Mouse (Mus musculus): Measurements from ENCODE around the gene Atp13a2. TPM values are rescaled to one million over a fixed set of nuclear protein-coding genes. Genes with fewer than 3 reads are reported as not detected.

The Atp13a2 gene
- polyA plus RNA-seq, 1 experiment = 80.3 TPM

DNA sequence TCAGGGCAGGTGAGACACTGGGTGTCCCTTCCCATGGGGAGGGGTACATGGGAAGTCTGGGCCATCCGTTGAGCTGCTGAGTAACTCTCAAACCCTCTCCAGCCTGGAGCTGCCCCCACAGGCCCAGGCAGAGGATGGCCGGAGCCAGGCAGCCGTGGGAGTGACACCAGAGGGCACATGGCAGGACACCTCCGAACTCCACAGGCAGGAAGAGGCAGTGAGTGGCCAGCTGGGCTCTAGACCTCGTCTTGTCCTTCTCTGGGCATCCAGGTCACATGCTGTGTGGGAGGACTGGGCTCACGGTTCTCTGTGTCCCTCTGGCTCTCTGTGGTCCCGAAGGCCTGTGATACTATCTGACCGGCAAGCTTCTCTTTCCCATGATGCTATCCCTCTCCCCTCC lies 7.2 kb downstream of the Atp13a2 start:
- DNase-seq (ENCODE audit: low read depth) = no peak

- no peak for DNase-seq (ENCODE audit: low read depth)
Measured at GRCm38 (mm10) chr4:140995811-140996210, 9.1 kb downstream of the Atp13a2 start.

GRCm38 (mm10) chr4:140996812-140997211 lies 10.1 kb downstream of the Atp13a2 start:
- no peak for DNase-seq (ENCODE audit: low read depth)

DNA sequence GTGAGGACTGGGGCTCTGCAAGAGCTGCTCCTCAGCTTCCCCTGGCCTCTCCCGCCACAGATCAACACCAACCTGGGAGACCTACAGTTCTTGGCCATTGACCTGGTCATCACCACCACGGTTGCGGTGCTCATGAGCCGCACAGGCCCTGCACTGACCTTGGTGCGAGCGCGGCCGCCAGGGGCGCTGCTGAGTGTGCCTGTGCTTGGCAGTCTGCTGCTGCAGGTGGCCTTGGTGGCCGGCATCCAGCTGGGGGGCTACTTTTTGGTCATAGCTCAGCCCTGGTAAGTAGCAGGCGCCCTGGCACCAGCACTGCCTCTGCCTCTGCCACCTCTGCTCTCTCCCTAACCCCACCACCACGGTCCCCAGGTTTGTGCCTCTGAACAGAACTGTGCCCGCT lies 19.3 kb downstream of the Atp13a2 start:
- no peak for DNase-seq (ENCODE audit: low read depth)

DNA sequence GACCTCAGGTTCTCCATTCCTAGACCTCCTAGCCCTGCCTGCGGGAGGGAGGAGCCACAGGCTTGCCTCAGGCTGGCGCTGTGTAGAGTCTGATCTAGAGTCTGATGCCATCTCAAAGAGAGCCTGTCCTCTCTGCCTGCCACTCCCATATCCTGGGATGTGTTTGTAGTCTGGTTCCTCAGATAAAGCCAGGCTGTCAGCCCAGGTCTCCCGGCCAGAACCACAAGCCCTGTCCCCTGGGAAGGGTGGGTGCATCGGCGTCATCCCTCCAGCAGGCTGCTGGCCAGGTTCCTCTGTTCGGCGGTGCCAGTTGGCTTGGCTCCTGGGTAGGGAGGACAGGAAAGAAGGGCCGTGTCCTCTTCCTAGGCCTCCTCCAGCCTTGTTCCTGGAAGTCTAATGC lies 21.4 kb downstream of the Atp13a2 start:
- no peak for DNase-seq (ENCODE audit: low read depth)

DNA sequence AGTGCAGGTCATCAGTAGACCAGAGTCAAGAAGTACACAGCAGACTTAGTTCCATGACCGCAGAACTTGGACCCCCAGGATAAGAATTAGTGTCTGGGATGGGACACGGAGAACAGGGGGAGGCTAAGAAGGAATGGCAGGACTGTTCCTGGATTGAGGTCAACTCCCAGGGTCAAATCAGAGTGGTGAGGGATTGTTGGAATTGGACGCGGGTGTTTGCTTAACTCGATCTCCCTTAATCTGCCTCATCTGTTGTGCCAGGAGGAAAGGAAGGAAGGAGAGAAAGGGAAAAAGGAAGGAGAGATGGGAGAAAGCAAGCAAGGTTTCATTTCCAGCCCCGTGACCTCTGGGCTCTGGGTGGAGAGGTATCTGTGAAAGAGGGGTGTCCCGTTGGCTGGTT lies 23.4 kb downstream of the Atp13a2 start, which contains the start of gene Mfap2:
Mfap2 (plus strand) TSS at position 301 of the 400 bp plus-strand sequence.
- no peak for DNase-seq (ENCODE audit: low read depth)

DNA sequence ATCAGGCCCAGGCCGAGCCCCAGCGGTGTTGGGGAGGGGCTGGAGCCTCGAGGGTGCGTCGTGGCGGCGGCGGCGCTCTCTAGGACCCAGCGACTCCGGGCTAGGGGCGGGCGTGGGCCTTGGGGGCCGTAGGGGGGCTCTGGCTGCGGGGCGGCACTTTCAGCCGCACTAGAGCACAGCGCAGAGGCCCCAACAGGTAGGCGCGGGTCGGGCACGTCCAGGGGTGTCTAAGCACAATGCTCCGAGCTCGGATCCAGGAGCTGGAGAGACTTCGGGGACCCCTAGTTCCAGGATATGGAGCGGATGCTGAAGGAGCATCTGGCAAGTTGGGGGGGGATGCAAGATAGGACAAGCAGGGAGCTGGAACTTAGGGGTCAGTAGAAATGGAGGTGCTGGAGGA lies 23.9 kb downstream of the Atp13a2 start:
- no peak for DNase-seq (ENCODE audit: low read depth)

DNA sequence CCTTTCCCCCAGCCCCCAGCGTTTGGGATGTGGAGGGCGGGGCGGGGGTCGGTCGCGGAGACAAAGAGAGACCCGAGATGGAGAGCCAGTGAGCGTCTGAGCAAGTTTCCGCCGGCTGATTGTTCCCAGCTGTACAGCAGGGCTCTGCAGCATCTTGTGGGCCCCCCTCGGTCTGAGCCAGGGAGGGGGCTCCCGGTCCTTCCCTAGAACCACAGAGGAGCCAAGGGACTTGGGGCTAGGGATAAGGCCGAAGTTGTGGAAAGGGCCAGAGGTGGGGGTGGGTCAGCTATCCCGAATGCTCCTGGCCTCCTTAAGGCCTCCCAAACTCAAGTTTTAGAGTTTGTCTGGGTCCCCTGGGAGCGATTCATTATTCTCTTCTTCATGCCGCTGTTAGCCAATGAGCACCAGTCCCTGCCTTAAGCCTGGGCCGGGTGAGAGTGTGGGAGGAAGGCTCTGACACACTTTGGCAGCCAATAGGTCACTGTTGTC lies 24.3 kb downstream of the Atp13a2 start:
- no peak for DNase-seq (ENCODE audit: low read depth)

DNA sequence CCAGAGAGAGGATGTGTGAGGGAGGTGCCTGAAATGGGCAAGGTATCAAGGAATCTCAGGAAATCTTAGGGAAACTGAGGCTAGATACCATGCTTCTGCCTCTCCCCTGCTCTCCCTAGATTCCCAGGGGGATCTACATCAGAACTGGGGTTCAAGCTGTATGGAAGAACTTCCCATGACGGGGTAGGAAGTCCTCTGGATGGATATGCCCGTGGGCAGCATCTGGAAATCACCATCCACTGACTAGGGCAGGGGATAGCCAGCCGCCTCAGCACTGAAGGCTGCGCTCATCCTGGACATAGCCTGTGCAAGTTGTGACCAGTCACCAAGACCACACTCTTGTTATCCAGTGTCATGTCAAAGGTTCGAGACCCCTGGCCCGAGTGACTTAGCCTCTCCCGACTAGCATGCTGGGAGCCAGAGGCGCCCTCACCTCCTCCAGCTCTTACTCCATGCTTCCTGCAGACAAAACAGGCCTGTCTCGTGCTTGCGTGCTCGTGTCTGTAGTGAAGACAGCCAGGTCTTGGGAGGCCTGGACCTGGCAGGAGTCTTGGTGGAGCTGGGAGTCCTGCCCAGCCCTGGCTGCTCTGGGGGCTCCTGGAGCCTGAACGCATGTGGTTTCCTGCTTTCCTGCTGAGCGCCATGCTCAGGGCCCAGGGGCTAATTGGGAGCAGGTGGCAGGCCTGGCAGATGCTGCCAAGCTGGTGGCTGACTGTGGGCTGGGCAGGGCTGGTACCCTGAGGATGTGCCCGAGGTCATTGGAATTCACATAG lies 25.1 kb downstream of the Atp13a2 start:
- no peak for DNase-seq (ENCODE audit: low read depth)

DNA sequence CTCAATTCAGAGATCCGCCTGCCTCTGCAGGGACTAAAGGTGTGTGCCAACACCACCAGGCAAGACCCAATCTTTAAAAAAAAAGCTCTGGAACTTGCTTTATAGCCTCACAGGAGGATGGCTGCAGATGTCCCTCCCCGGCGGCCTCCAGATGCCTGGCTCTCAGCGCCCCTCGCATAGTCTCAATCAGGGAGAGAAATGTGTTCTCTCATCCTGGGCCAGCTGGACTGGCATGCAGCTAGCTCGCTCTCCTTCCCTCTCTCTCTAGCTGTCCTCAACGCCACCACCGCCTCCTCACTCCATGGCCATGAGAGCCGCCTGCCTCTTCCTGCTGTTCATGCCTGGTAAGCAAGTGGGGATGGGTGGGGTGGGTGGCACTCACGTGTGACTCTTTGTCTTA lies 25.9 kb downstream of the Atp13a2 start:
- DNase-seq (ENCODE audit: low read depth) = no peak

DNA sequence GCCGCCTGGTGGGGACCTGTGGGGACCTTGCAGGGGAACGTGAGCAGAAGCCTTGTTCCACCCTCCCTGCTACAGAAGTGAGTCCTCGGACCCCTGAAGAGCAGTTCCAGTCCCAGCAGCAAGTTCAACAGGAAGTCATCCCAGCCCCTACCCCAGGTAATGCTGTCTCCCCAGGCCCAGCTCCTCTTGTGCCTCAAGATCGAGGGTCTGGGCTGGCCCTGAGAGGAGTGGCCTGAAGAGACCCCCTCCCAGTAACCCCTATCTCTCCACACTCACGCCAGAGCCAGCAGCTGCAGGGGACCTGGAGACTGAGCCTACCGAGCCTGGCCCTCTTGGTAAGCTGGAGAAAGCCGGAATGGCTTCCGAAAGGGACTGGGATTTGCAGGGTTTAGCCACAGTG lies 27.4 kb downstream of the Atp13a2 start:
- no peak for DNase-seq (ENCODE audit: low read depth)

DNA sequence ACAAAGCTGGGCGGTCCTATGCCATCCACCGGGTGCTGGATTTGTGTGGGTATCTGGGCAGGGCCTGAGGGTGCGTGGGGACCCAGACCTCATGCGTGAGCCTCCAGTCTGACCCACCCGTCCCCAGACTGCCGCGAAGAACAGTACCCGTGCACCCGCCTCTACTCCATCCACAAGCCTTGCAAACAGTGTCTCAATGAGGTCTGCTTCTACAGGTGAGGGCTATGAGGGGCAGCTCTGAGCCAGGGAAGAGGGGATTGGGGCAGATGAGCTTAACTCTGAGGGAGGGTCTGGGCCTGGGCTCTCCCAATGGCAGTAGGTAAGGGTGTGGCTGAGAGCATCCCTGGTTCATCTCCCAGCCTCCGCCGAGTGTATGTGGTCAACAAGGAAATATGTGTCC lies 28.2 kb downstream of the Atp13a2 start:
- DNase-seq (ENCODE audit: low read depth) = no peak

DNA sequence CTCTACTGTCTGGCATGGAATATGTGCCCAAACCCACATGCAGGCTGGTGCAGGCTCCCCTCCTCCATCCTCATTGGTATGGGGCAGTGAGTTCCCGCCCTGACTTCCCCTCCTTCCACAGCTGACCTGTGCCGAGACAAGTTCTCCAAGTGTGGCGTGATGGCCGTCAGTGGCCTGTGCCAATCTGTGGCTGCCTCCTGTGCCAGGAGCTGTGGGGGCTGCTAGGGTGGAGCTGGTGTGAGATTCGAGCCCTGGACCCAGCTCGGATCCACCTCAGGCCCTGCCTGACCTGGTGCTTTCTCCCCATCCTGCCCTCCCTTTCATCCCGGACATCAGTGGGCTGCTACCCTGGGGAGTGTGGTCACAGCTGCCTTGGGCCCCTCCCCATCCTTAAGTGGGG lies 28.7 kb downstream of the Atp13a2 start:
- no peak for DNase-seq (ENCODE audit: low read depth)

DNA sequence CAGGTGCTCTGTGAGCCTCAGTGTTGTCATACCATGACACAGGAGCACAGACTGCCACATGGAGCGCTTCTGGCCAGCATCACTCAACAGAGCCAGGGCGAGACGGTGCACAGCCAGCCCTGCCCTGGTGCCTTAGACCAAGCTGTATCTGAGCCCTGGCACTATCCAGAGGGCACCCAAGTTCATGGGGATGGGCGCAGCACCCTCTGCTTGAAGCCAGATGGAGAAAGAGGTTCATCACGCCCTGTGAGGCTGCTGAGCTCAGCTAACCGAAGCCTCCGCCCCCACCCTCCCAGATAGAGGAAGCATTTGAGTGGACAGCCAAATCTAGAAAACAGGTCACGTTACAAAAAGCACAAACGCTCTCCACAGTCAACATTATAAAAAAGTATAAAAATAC lies 29.6 kb downstream of the Atp13a2 start:
- no peak for DNase-seq (ENCODE audit: low read depth)

DNA sequence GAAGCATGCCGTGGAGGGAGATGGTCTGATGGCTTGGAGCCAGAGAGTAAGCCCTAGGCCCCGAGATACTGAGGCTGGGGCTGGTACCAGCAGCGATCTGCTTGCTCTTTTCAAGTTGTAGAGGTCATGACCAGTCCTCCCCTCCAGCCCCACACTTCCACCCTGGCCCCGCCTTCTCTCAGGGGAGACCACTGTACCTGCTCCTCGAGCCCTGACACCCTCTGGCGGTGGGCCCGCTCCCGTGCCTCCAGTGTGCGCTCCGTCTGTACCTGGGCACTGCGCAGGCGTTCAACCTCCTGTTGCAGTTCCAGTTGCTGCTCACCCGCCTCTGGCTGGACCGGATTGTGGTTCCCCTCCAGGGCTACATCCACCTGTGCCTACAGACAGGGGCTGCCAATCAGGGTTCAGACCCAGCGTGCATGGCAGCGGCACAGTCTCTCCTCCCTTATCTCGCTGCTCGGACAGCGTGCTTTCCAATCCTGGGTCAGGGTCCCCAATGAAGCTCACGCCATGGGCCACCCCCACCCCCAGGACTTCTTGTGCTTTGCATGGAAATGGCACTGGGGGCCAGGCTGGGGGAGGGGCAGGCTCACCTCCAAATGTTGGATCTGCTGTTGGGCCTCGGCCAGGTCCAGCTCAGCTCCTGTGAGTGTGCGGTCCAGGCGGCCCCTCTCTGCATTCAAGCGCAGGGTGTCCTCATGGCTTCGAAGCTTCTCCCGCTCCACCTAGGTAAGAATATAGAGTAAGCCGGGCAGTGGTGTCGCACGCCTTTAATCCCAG lies 31.2 kb downstream of the Atp13a2 start:
- DNase-seq (ENCODE audit: low read depth) = no peak

GRCm38 (mm10) chr4:141020220-141020619 lies 33.5 kb downstream of the Atp13a2 start:
- DNase-seq (ENCODE audit: low read depth) = no peak

DNA sequence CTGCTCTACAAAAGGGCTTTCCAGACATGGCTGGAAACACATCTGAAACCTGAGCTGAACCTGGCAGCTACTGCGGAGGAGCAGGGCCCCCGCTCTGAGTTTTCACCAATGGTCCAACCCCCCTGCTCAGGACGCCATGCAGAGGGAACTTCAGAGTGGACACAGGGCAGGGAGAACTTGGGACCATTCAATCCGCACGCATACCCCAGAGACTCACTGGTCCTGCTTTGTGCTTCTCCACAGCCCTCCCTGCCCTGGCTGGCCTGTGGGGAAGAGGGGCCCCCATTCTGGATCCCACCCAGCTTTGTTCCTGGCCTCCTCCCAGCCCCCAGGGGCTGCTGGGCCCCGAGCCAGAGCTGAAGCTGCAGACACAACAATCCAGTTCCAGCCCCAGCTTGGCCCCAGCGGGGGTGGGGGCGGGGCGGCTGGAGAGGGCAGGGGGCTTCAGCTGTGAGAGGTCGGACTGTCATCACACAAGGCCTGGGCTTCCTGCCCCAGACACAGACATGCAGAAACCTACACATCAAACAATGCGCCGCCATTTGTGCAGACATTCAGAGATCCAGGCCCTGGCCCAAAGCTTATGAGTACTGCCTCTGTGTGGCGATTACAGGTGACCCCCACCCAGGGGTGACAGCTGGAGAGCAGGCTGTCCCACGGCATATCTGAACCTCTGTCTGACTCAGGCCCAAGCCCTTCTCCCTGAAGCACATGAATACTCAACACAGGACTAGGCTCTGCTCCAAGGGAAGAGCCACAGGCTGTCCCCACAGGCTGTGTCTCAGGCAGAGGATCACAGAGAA lies 34.3 kb downstream of the Atp13a2 start:
- no peak for DNase-seq (ENCODE audit: low read depth)

DNA sequence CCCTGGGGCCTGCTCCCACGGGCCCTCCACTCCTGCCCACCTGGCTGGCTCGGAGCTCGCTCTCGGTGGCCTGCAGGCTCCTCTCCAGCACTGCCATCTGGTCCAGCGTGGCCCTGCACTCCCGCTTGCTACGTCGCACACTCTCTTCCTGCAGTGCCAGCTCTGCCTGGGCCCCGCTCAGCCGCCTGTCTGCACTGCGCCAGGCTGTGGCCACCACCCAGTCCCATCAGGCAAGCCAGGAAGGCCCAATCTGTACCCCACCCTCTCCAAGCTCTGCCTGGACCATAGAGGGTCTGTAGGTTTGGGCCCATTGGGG lies 34.9 kb downstream of the Atp13a2 start:
- no peak for DNase-seq (ENCODE audit: low read depth)

- DNase-seq (ENCODE audit: low read depth) = no peak
Measured at GRCm38 (mm10) chr4:141024052-141024451, 37.4 kb downstream of the Atp13a2 start.

- DNase-seq (ENCODE audit: low read depth) = no peak
Measured at GRCm38 (mm10) chr4:141024992-141025391, 38.3 kb downstream of the Atp13a2 start.

GRCm38 (mm10) chr4:141030541-141031206 lies 44.0 kb downstream of the Atp13a2 start:
- no peak for DNase-seq (ENCODE audit: low read depth)

DNA sequence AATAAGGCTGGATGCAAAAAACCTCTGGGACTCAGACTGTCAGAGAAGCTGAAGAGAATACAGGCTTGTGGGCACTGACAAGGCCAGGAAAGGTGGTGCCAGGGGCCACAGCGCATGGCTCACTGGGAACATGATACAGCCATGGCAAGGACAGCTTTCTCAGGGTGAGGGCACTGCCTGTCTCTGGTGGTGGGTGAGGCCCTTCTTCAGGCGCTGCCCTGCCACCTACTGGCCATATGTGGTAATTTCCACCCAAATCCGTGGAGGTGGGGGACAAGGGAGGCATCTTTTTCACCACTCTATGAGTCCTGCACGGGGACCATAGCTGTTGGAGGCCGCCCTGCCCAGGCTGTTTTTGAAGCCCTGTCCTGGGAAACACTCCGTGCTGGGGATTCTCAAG lies 45.1 kb downstream of the Atp13a2 start:
- no peak for DNase-seq (ENCODE audit: low read depth)

Measured in gonadal fat pad, adult 2 months (tissue).